Mouse (Mus musculus) liver, adult 2 months (tissue): Measurements from ENCODE around the gene Fgfr2.

Experiments
- CTCF ChIP-seq: fragments of 200-500 bp; IDR thresholded peaks from 2 replicates; pipeline ENCODE4 v1.5.1; 2011; ENCODE audit warnings: low read depth, low read length, control low read depth
- POLR2A ChIP-seq: fragments of 200-500 bp; IDR thresholded peaks from 2 replicates; pipeline ENCODE4 v1.6.1; 2011; ENCODE audit warnings: low read length, control low read depth; ENCODE audit not compliant: insufficient read depth; ENCODE audit errors: extremely low read depth

DNA sequence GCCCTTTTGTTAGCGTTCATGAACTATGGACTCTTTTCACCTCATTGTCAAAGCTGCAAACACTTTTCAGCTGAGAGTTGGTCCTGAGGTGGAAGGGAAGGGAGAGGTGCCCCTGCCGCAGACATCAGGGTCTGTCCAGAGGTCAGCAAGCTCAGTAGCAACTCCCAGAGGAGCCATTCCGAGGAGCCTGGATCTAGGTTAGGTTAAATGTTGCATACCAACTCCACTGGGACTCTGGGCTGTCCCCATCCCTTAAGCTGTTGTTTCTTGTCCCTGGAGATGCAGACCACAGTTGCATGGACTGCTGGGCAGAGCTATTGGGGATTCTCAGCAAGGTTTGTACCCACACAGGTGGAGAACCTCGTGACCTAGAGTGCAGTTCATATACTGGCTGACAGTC is 424.0 kb downstream of the Fgfr2 start:
- TF ChIP-seq CTCF (no peak), POLR2A (no peak)
